Mouse (Mus musculus) Patski (cell line): Measurements from ENCODE around the gene Mef2d. TPM values are rescaled to one million over a fixed set of nuclear protein-coding genes. Genes with fewer than 3 reads are reported as not detected.

Source experiments
- ATAC-seq: fragments of 100-300 bp; one replicate; pipeline ENCODE4 v1.8.0; 2021
- CTCF ChIA-PET: fragments of 350-600 bp; sonication (Branson Sonifier 250); formaldehyde crosslinking; loops from one replicate; lab custom pipeline; 2022; ENCODE audit warnings: inconsistent platforms; lab: Charles Lee
- POLR2A ChIA-PET: fragments of 350-600 bp; sonication (Branson Sonifier 250); formaldehyde crosslinking; loops from one replicate; lab custom pipeline; 2022; ENCODE audit warnings: antibody characterized with exemption, inconsistent platforms; lab: Charles Lee
- DNase-seq: peaks from one replicate; pipeline ENCODE4 v3.0.0-alpha.2; 2011; ENCODE audit warnings: low read depth, low spot score
- H3K27me3 ChIP-seq: fragments of 371-371 bp; one replicate; pipeline ENCODE4 v1.5.1; 2021
- CTCF ChIP-seq: fragments of 100-300 bp; IDR thresholded peaks from one replicate; pipeline ENCODE4 v1.5.1; 2021
- in situ Hi-C: fragments of 300-500 bp; cut with MboI; formaldehyde crosslinking; loops from 3 replicates; pipeline ENCODE4 v1.11.1; 2018; ENCODE audit warnings: low pct_unique_long_range_greater_than_20kb, mixed read lengths
- polyA plus RNA-seq: library from polyadenylated mRNA; unstranded; gene quantifications from one replicate; pipeline ENCODE4 v1.2.3, GENCODE M21; 2021

Mef2d gene
- polyA plus RNA-seq, 1 experiment from 2014 or later = 62.7 TPM

- ATAC-seq (no peak), DNase-seq (no peak)
- TF ChIP-seq CTCF = no peak
- in situ Hi-C loops = no loop called here
- no peaks in the 10 kb centered on the region for H3K27me3 ChIP-seq
- ChIA-PET CTCF (interaction anchor here (0.8 to 6.0 kb wide), 12 partner anchors 9 to 155 kb away, joined by 3 to 34 read pairs (median 4); no protein-coding TSS in a partner anchor), POLR2A (interaction anchor here (0.6 to 1.9 kb wide), 4 partner anchors 9 to 50 kb away, joined by 4 to 6 read pairs (median 6); no protein-coding TSS in a partner anchor)
Observed at GRCm38 (mm10) chr3:88141439-88141786, 759 bp upstream of the Mef2d start.

- ChIA-PET CTCF (interaction anchor here (0.8 to 6.0 kb wide), 6 partner anchors 8 to 55 kb away, joined by 3 to 34 read pairs (median 4); no protein-coding TSS in a partner anchor), POLR2A (interaction anchor here (1.2 to 3.0 kb wide), 6 partner anchors 10 to 61 kb away, joined by 3 to 20 read pairs (median 5); partner anchors contain the start of gene Iqgap3)
- no peak for TF ChIP-seq CTCF
- in situ Hi-C loops = no loop called here
- H3K27me3 ChIP-seq = no peaks in the 10 kb centered on the region
- DNase-seq = no peak
- peak; percentile 5 for ATAC-seq
Observed at GRCm38 (mm10) chr3:88142546-88142915, 359 bp downstream of the Mef2d start.

DNA sequence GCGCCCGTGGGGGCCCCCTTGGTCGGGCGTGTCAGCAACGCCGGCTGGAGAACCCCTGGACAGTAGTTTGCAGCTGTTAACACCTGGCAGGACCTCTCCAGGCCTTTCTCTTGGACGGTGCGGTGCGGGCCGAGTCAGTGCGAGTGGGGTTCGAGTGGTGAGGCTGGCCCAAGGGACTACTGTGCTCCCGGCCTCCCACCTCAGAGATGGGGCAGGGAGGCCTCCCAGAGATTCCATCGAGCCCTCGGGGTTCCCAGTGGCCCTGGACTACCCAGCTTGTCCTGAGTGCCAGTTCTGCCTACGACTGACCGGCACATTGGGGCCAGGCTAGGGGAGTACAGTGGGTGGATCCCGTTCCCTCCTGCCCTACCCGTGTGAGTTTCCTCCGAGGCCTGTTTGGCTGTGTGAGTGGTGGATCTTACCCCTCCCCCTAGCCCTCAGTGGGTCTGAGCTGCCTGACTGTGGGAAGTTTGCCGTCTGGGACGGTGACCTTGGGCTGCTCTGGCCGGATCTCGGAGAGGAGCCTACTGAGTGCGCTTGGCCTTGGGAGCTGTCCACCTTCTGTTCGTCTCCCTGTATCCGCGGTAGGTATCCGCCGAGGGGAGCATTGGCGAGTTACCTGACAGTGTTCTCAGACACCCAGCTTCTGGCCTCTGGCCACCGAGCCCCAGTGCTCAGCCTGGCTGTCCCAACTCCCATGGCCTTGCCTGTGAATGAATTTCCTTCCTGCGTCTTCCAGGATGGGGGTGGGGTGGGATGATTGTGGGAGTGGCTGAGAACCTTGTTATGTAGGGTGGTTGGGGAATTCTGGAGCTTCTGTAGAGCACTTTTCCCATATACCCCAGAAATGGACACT lies 972 bp downstream of the Mef2d start:
- ATAC-seq (no peak), DNase-seq (no peak)
- no peaks in the 10 kb centered on the region for H3K27me3 ChIP-seq
- CTCF ChIA-PET = interaction anchor here (0.9 to 1.6 kb wide), 8 partner anchors 9 to 55 kb away, joined by 3 to 5 read pairs (median 3); no protein-coding TSS in a partner anchor
- no peak for TF ChIP-seq CTCF
- POLR2A ChIA-PET = interaction anchor here (1.2 to 3.0 kb wide), 7 partner anchors 9 to 61 kb away, joined by 3 to 20 read pairs (median 4); partner anchors contain the start of gene Iqgap3
- in situ Hi-C loops = no loop called here

- ChIA-PET CTCF (interaction anchor here (0.9 to 1.6 kb wide), 9 partner anchors 8 to 56 kb away, joined by 3 to 5 read pairs (median 3); no protein-coding TSS in a partner anchor), POLR2A (interaction anchor here (1.2 to 3.0 kb wide), 7 partner anchors 11 to 62 kb away, joined by 3 to 20 read pairs (median 4); partner anchors contain the start of gene Iqgap3)
- no peak for TF ChIP-seq CTCF
- DNase-seq (no peak), ATAC-seq (no peak)
- no peaks in the 10 kb centered on the region for H3K27me3 ChIP-seq
- in situ Hi-C loops = no loop called here
Observed at GRCm38 (mm10) chr3:88143961-88144486, 1.9 kb downstream of the Mef2d start.

GRCm38 (mm10) chr3:88144648-88145410 lies 2.7 kb downstream of the Mef2d start:
- ChIA-PET CTCF (interaction anchor here (1.0 to 1.6 kb wide), 3 partner anchors 9 to 29 kb away, joined by 3 to 5 read pairs (median 3); no protein-coding TSS in a partner anchor), POLR2A (interaction anchor here (1.2 to 3.0 kb wide), 5 partner anchors 10 to 50 kb away, joined by 3 to 20 read pairs (median 4); no protein-coding TSS in a partner anchor)

DNA sequence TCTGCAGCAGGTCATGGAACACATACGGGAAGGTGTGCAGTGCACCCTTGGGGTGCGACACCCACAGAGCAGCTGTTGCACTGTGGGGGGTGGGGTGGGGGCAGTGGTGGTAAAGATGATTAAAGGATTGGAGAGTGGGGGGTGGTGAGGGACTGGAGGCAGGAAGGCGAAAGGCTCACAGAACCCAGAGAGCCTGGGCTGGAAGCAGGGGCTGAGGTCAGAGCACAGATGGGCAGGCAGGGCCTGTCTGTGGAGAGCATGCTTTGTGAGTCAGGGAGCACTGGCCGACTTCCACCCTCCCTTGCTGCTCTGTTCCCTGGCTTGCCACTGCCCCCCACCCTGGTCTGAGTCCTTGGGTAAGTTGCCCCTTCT lies 3.2 kb downstream of the Mef2d start:
- CTCF ChIA-PET = interaction anchor here (1.0 kb wide), 1 partner anchor 28 kb away, joined by 3 read pairs; no protein-coding TSS in a partner anchor
- no peak for TF ChIP-seq CTCF
- H3K27me3 ChIP-seq = no peaks in the 10 kb centered on the region
- POLR2A ChIA-PET = interaction anchor here (1.3 to 1.5 kb wide), 2 partner anchors 12 to 51 kb away, joined by 3 to 4 read pairs; no protein-coding TSS in a partner anchor
- DNase-seq (no peak), ATAC-seq (no peak)
- in situ Hi-C loops = no loop called here

More at GRCm38 (mm10) chr3:88144648-88145410, 2.7 kb downstream of the Mef2d start:
- in situ Hi-C loops = no loop called here
- TF ChIP-seq CTCF = no peak
- no peaks in the 10 kb centered on the region for H3K27me3 ChIP-seq
- ATAC-seq (no peak), DNase-seq (no peak)

- no peak for ATAC-seq
- no peaks in the 10 kb centered on the region for H3K27me3 ChIP-seq
- TF ChIP-seq CTCF = no peak
- in situ Hi-C loops = no loop called here
- CTCF ChIA-PET = no interaction called here
- POLR2A ChIA-PET = interaction anchor here (1.3 kb wide), 1 partner anchor 12 kb away, joined by 3 read pairs; no protein-coding TSS in a partner anchor
- no peak for DNase-seq
Observed at GRCm38 (mm10) chr3:88145952-88146351, 3.8 kb downstream of the Mef2d start.

DNA sequence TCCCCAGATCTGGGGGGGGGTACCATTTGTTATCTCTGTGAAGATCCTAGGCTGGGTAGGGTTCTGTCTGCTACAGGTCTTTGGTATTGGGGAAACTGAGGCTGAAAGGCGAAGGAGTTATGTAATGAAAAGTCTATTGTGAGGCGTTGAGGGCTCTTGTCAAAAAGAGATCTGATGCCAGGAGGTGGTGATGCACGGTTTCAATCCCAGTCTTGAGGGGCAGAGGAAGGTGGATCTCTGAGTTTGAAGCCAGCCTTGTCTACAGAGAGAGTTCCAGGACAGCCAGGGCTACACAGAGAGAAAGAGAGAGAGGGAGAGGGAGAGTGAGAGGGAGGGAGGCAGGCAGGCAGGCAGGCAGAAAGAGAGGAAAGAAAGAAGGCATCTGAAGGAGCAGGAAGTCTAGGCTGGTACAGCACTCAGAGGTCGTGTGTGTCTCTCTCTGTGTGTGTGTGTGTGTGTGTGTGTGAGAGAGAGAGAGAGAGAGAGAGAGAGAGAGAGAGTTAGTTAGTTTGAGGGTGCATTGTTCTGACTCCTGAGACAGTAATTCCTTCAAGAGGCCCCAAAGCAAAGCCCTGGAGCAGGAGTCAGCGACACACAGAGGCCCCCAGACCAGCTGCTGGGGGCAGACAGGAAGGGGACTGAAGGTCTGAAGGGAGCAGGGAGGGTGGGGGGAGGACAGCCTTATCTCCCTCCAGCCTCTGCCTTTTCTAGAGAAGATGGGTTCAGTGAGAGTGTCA lies 4.4 kb downstream of the Mef2d start:
- TF ChIP-seq CTCF = no peak

DNA sequence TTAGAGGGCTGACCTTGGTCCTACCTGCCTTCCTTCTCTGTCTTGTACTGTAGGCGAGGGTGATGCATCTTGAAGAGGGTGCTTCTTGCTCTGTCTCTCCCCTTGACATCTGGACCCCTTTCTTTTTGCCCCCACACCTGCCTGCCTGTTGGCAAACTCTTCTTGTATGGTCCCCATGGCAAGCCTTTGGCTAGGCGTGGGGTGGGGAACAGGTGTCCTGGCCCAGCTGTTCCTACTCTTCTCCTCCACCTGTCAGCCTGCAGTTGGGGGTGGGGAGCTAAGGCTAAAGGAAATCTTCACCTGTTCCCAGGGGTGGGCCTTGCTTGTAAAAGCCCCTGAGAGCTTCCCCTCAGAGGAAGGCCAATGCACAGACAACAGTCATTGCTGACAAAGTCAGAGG lies 5.3 kb downstream of the Mef2d start:
- ATAC-seq = no peak

More for the DNA sequence above, 4.4 kb downstream of the Mef2d start:
- ATAC-seq (no peak), DNase-seq (no peak)
- CTCF ChIA-PET = no interaction called here
- in situ Hi-C loops = no loop called here
- no peaks in the 10 kb centered on the region for H3K27me3 ChIP-seq
- POLR2A ChIA-PET = interaction anchor here (1.3 kb wide), 1 partner anchor 11 kb away, joined by 3 read pairs; no protein-coding TSS in a partner anchor

More for the DNA sequence above, 5.3 kb downstream of the Mef2d start:
- no peak for TF ChIP-seq CTCF
- no peak for DNase-seq
- ChIA-PET POLR2A (no interaction called here), CTCF (no interaction called here)
- in situ Hi-C loops = no loop called here
- no peaks in the 10 kb centered on the region for H3K27me3 ChIP-seq
